Mouse (Mus musculus) E14TG2a.4 (cell line): ENCODE measurements around the gene Slc38a1.
A peak's percentile ranks its signal among the peaks of the same experiment; 100 is the strongest.

Experiments used
- H3K27me3 ChIP-seq: 2 replicates; pipeline ENCODE4 v1.6.1; 2014; ENCODE audit warnings: low read length, control low read depth; ENCODE audit not compliant: insufficient read depth
- H3K36me3 ChIP-seq: 2 replicates; pipeline ENCODE4 v1.6.1; 2014; ENCODE audit warnings: low read length, control low read depth; ENCODE audit not compliant: insufficient read depth
- H3K4me1 ChIP-seq: replicated peaks from 2 replicates; pipeline ENCODE4 v1.6.1; 2014; ENCODE audit warnings: low read depth, low read length, control low read depth
- H3K4me3 ChIP-seq: replicated peaks from 2 replicates; pipeline ENCODE4 v1.5.1; 2014; ENCODE audit warnings: mild to moderate bottlenecking, low read length
- H3K9me3 ChIP-seq: 2 replicates; pipeline ENCODE4 v1.6.1; 2014; ENCODE audit warnings: low read length, control low read depth
- CTCF ChIP-seq: conservative IDR thresholded peaks from 2 replicates; pipeline ENCODE4 v1.5.1; 2014; ENCODE audit warnings: low read length
- NANOG ChIP-seq: IDR thresholded peaks from 2 replicates; pipeline ENCODE4 v1.6.1; 2014; ENCODE audit warnings: borderline replicate concordance, low read length, mixed read lengths
- POU5F1 ChIP-seq: IDR thresholded peaks from 2 replicates; pipeline ENCODE4 v1.6.1; 2014; ENCODE audit warnings: low read length, borderline replicate concordance

Gene Slc38a1

DNA sequence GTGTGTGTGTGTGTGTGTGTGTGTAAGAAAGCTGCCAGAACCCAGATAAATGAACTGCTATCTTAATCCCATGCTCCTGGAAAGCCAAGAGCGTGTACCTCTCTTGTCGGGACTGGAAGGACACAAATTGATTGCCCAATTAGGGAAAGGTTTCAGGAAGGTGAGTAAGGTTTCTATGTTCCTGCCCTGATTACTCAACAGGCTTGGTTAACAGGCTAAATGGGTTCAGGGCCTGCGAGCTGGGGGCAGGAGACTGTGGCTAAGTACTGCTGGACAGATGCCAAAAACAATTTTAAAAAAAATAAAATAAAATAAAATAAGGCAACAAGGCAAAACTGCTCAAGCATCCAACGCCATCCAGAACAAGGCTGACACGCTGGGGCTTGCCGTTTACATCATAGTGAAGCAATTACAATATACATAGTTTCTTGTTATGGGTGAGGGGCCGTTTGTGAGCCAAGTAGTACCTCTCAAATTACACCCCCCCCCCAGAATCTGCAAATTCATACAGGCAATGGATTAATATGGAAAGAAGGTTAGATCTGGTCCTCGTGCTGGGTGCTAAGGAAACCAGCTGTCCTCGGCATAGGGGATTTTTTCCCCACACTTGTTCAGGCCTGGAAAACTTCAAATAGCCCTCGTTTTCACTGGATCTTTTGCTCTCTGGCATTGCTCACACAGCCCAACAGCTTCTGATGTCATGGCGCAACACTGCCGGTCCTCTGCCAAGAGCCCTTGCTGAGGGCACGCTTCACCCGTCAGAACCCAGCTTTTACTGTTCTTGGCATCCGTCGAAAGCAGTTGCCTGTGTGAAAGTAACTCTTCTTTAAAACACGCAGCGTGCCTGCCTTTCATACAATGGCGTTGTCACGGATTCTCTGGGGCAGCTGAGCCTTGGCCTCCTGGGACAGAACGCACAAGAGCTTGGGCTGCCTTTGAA lies 95.2 kb downstream of the Slc38a1 start:
- TF ChIP-seq POU5F1, result no peak
- TF ChIP-seq NANOG, result no peak
- no peak for TF ChIP-seq CTCF
- no peak overlapping the region for H3K4me3 ChIP-seq
- H3K36me3 ChIP-seq, result no peaks in the 10 kb centered on the region
- peaks cover 6% of the 10 kb centered on the region for H3K27me3 ChIP-seq
- H3K4me1 ChIP-seq, result peaks cover 19% of the 10 kb centered on the region
- H3K9me3 ChIP-seq, result no peaks in the 10 kb centered on the region

DNA sequence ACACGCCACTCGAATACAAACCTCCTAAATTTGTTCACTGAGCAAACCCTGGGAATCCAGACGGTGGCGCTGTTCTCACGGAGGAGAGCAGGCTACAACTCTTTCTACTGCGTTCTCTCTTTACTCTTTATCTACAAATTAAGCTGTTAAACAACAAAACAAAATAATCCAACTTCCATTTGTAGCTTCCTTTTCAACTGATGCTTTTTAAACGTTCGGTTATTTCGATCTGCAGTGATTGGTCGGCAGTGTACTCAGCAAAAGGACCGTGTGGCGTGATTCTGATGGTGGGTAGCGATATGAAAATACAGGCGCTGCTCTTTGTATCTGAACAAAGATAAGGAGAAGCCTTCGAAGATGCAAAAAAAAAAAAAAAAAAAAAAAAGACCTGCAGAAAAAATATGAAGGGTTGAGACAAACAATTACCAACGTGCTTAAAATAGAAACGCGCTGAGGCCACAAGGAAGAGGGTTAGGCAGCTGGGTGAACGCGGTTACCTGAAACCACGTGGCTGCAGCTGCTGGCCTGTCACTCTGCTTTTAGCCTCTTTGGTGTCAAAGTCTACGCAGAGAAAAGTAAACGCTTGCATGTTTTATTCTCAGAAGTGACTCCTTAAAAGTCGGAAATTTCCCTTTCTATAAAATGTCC lies 99.4 kb downstream of the Slc38a1 start:
- H3K9me3 ChIP-seq, result no peaks in the 10 kb centered on the region
- H3K4me1 ChIP-seq, result peaks cover 13% of the 10 kb centered on the region
- no peak overlapping the region for H3K4me3 ChIP-seq
- peaks cover 10% of the 10 kb centered on the region for H3K27me3 ChIP-seq
- H3K36me3 ChIP-seq, result no peaks in the 10 kb centered on the region
- TF ChIP-seq POU5F1 (no peak), NANOG (no peak), CTCF (peak; percentile 80)

DNA sequence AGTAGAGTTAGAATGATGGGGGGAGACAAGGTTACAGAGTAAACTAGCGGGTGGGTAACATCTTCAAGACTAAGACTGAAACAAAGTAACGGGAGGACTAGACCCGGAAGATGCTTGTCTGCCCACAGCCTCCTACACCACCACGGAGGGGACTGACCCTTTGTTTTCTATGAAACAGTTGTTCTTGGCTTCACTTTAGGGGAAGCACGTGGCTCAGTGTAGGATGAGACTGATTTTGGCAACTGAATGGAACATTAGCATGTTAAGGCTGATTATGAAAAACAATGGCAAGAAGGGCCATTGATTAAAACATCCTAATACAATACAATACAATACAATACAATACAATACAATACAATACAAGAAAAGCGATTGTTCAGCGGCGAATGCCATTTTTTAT lies 100.6 kb downstream of the Slc38a1 start:
- no peak overlapping the region for H3K4me3 ChIP-seq
- peaks cover 7% of the 10 kb centered on the region; the same call in 1 of the 2 replicates for H3K4me1 ChIP-seq
- peaks cover 10% of the 10 kb centered on the region for H3K27me3 ChIP-seq
- H3K9me3 ChIP-seq, result no peaks in the 10 kb centered on the region
- TF ChIP-seq POU5F1 (no peak), CTCF (no peak), NANOG (no peak)
- H3K36me3 ChIP-seq, result no peaks in the 10 kb centered on the region

DNA sequence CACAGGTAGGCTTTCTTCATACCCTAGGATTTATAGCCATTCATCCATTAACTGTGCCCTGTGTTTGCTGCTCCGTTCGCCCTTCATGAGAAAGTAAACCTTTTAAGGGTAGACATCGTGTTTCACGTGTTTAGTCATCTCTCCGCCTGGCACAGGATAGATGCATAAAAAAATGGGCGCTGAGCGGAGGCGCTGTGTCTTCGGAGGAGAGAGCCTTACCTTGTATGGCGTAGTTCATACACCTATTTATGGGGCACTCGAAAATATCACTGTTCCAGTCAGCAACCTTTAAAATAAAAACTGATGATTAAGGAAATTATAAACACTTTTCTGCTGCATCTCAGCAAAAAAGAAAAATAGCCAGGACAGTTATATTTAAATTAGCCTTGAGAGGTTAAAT lies 105.4 kb downstream of the Slc38a1 start:
- H3K9me3 ChIP-seq, result no peaks in the 10 kb centered on the region
- peaks cover 7% of the 10 kb centered on the region; the same call in 1 of the 2 replicates for H3K27me3 ChIP-seq
- H3K36me3 ChIP-seq, result no peaks in the 10 kb centered on the region
- peaks cover 7% of the 10 kb centered on the region for H3K4me1 ChIP-seq
- no peak overlapping the region for H3K4me3 ChIP-seq
- TF ChIP-seq NANOG (no peak), POU5F1 (no peak), CTCF (no peak)

DNA sequence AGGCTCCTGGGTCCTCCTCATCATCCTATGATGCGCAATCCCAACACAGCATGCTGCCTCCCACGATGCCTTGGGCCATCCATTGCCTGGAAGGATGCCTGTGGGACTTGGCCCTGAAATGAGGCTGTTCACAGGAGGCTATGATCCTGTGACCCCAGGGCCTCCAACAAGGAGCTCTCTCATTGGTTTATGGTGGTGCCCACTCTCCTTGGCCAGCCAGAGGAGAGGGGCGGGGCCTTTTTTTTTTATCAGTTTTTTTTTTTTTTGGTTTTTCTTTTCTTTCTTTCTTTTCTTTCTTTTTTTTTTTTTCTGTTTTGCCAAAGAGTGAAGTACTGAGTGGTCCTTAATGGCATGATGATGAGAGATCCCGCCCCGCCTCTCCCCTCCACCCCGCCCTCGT lies 106.3 kb downstream of the Slc38a1 start:
- no peak for TF ChIP-seq CTCF
- Histone ChIP-seq H3K4me3 (no peak overlapping the region), H3K4me1 (peaks cover 7% of the 10 kb centered on the region), H3K36me3 (no peaks in the 10 kb centered on the region), H3K27me3 (peaks cover 10% of the 10 kb centered on the region), H3K9me3 (no peaks in the 10 kb centered on the region)

DNA sequence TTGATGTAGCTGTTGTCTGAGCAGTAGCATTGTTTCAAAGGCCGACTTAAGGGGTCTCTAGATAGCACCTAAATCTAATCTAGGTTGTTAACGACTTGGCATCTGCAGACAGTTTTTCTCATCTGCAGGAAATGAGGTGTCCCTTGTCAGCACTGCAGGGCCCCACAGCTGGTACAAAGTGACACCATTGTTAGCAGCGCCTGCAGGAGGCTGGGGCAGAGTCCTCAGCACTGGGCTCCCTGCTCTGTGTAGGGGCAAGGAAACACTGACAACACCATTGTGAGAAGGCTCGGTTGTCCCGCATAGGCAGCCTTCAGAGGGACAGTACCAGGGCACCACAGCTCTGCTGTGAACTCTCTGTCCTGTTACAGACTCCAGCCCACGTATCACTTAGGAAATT lies 115.0 kb downstream of the Slc38a1 start:
- Histone ChIP-seq H3K36me3 (no peaks in the 10 kb centered on the region), H3K9me3 (no peaks in the 10 kb centered on the region), H3K4me1 (peaks cover 7% of the 10 kb centered on the region; the same call in 1 of the 2 replicates), H3K4me3 (no peak overlapping the region), H3K27me3 (peaks cover 27% of the 10 kb centered on the region)
- TF ChIP-seq CTCF, result no peak
- TF ChIP-seq POU5F1, result no peak
- TF ChIP-seq NANOG, result no peak

DNA sequence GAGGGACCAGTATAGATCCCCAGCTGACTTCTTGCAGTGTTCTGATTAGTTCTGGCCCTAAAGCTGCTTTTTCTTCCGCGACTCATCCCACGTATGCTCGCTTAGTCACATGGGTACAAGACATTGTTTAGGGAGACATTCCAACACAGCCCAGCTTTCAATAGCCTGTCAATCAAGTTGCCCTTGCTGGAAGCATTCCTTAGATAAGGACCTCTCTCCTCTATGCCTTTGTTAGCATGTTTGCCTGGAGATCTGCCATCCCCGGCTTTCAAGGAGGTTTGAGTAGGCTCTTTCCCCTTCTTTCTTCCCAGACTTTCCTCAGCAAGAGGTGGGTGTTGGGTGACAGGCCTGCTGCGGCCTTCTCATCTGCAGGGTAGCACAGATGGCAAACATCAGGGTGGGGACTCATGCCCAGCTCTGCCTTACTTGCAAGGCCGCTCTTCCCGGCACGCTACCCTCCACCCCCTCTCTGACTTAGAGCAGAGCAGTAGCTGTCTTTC lies 118.4 kb downstream of the Slc38a1 start:
- H3K36me3 ChIP-seq, result no peaks in the 10 kb centered on the region
- TF ChIP-seq CTCF (no peak), NANOG (peak; percentile 14; the same call in 1 of the 2 replicates)
- H3K4me1 ChIP-seq, result peaks cover 7% of the 10 kb centered on the region; the same call in 1 of the 2 replicates
- no peaks in the 10 kb centered on the region for H3K9me3 ChIP-seq
- H3K4me3 ChIP-seq, result no peak overlapping the region
- peaks cover 16% of the 10 kb centered on the region; the same call in 1 of the 2 replicates for H3K27me3 ChIP-seq
